Mouse (Mus musculus) heart, adult 11 months (tissue): Measurements from ENCODE around the gene Pitpna.
"Not testable (repeated sequence)": the region's sequence is repeated elsewhere in the genome, so short reads cannot be mapped to it uniquely, and the experiment has no call there.

Experiments used
- DNase-seq: peaks from one replicate; pipeline ENCODE4 v3.0.0; 2022

The Pitpna gene

GRCm38 (mm10) chr11:75594431-75594830, 6.5 kb downstream of the Pitpna start:
- peak; percentile 95 for DNase-seq

DNA sequence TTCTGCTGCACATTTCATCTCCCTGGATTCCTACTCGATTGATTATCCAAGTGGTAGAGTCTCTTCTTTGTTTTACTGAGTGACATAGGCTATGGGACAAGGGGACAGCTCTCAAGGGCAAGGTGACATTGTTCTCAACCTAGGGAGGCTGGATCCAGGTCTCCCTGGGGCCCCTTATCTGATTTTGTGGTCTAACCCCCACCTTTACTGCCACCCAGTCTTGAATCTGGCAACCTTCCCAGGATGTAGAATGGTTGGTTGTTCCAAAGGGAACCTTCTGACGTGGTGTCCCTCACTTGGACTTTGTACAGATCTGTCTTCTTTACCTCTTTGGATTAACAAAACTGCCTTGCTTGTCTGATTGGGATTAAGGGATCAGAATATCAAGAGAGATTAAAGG, 7.5 kb downstream of the Pitpna start:
- DNase-seq = no peak

GRCm38 (mm10) chr11:75595816-75596215, 7.9 kb downstream of the Pitpna start:
- DNase-seq = peak; percentile 91

GRCm38 (mm10) chr11:75596726-75597255, 8.9 kb downstream of the Pitpna start:
- DNase-seq = peak; percentile 97

- DNase-seq = no peak
Observed at GRCm38 (mm10) chr11:75598004-75598403, 10.1 kb downstream of the Pitpna start.

DNA sequence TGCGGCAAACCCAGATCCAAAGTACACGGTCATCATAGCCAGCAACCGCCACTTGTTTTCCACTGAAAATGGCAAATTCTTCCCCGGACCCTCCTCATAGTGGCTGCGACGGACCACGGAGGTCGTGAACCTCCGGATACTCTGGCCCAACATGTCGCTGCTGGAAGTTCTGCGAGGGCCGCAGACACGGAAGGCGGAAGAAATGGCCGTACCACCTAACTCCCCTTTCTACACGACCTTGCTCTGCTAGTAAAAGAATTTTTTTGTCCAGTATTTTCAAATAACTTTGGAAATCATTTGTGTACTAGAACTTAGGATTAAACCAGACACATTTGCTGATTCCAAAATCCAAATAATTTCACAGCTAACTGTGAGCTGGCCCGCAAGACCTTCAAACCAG, 11.9 kb downstream of the Pitpna start:
- not testable (repeated sequence) for DNase-seq

GRCm38 (mm10) chr11:75604826-75605225, 16.9 kb downstream of the Pitpna start:
- no peak for DNase-seq

DNA sequence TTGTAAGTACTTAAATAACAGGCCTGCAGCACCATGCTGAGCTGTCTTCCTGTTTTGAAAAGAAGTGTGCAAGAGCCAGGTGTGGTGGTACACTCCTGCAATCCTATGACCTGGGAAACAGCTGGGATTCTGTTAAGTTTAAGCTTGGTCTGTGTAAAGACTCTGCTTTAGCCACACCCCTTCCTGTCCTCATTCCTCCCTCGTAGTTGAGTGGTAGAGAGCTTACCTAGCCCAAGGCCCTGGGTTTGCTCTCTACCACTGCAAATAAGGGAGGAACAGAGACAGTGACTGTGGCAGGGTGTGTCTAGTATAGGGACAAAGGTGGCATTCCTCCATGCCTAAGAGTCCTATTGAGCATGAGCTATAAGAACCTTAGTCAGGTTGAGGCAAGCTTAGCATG, 17.4 kb downstream of the Pitpna start:
- no peak for DNase-seq

DNA sequence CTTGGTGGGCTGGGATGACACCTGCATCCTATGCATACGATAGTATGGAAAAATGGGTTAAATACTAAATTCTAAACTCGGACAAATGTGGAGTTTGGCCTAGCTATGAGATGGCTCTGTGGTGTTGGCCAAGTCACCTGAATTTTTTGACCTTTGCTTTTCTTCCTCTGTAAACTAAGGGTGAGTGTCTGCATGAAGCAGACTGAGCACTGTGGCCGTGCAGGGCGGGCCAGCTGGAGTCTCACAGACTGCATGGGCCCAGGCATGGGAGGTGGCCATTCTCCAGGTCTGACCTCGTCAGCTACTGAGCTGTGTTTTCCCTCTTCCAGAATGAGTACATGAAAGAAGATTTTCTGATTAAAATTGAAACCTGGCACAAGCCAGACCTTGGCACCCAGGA, 20.9 kb downstream of the Pitpna start:
- no peak for DNase-seq

DNA sequence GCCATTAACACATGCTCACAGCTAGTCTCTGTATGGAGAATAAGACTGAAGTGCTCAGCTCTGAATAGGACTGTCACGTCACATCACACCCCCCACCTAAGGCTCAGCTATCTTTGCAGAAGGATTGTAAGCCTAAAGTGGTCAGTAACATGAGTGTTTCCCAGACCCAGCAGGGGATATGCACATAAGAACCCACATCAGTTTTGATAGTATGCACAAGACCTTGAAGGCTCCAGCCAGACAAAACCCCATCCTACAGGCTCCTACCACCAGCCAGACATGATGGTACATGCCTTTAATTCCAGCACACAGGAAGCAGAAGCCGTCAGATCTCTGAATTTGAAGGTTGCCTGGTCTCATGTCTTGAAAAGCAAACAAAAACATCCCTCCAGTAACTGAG, 22.1 kb downstream of the Pitpna start:
- DNase-seq = no peak

- no peak for DNase-seq
Observed at GRCm38 (mm10) chr11:75614769-75615168, 26.9 kb downstream of the Pitpna start.

DNA sequence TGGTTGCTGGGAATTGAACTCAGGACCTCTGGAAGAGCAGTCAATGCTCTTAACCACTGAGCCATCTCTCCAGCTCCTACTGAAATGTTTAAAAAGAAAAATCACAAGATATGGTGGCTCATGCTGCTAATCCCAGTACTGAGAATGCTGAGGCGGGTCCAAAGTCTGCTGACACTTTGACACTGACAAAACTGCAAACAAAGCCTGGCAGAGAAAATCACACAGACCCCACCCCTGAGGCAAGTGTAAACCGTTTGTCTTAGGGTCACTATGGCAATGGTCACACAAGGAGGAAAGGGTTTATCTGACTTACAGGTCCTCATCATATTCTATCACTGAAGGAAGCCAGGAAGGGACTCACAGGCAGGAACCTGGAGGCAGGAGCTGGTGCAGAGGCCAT, 27.7 kb downstream of the Pitpna start:
- DNase-seq = no peak

- no peak for DNase-seq
Observed at GRCm38 (mm10) chr11:75619133-75619532, 31.2 kb downstream of the Pitpna start.

DNA sequence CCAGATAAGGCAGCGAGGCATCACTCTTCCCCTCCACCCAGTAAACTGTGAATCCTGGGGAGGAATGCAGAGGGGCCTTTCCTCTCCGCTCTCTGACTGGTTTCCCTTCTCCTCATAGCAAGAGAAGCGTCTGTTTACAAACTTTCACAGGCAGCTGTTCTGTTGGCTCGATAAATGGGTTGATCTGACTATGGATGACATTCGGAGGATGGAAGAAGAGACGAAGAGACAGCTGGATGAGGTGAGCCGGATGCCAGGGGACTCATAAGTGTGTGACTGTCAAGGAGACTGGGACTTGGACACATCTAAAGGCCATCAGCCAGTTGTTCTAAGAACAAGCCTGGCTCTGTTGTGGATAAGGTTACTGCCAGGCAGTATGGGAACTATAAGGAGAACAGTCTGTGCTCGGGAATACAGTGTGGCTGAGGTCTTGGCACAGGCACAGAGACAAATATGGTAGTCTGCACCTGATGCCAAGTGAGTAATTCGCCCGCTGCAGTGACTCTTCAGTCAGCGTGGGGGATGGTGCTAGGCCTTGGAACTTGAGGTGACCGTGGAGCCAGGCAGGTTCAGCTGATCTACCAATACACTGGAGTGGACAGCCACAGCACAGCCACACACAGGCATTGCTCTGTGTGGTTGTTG, 32.4 kb downstream of the Pitpna start:
- DNase-seq = peak; percentile 97

GRCm38 (mm10) chr11:75621426-75621825, 33.5 kb downstream of the Pitpna start:
- DNase-seq = no peak

DNA sequence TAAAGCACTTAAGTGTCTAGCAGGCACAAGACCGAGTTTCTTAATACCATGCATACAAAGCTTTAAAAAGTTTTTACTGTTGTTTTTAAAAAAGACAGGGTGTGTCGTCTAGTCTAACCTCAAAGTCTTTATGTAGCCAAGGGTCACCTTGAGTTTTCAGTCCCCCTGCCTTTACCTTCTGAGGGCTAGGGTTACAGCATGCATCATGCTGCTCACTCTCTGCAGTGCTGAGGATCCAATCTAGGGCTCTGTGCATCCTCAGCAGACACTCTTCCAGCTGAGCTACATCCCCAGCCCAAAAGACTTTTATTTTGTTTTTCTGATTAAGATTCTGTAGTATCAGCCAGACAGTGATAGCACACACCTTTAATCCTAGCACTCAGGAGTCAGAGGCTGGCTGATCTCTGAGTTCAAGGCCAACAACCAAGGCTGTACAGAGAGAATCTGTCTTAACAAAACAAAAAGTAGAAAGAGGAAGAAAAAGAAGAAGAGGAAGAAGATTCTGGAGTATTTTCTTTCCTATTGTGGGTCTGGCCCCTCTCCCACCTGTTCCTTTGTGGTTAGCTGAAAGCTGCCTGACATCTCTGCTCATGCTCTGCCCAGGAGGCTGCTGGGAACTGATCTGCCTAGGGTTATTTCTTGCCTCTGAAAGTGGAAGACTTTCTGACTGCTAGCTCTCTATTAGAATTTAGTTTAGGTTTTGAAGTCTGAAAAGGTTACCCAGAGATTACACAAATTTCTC, 34.9 kb downstream of the Pitpna start:
- DNase-seq = no peak

GRCm38 (mm10) chr11:75624102-75624554, 36.2 kb downstream of the Pitpna start:
- peak; percentile 96 for DNase-seq

DNA sequence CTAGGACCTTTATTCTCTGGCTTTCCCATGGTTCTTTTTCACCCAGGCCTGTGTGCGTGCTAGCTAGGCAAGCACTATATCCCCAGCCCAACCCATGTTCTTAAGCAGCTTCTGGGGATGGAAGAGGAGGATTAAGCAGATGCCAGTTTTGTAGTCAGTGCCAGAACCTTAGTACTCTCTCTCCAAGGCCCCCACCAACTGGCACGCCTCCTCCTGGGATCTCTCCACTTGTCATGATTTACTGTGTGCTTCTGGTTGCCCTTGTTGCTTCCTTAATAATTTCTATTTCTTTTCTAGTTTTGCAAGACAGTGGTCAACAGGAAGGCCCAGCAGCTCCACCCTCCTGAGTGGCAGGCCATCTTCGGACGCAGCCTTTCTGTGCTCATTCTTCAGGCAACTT, 37.9 kb downstream of the Pitpna start:
- DNase-seq = peak; percentile 94

DNA sequence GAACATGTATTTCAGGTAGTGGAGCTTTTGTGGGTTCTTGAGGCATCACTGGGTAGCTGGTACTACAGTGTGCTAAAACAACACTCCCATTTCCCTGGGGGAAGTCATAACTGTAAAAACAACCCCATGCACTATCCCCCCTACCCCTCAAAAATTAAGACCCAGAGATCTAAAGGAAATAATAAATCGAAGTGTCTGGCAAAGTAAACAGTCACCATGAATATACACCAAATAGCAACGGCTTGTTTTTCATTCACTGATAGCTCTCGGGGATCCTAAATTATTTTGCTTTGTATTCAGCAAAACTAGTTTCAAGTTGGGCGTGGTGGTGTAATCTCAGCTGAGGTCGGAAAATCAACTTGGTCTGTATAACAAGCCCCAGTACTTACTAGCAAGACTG, 42.2 kb downstream of the Pitpna start:
- no peak for DNase-seq

DNA sequence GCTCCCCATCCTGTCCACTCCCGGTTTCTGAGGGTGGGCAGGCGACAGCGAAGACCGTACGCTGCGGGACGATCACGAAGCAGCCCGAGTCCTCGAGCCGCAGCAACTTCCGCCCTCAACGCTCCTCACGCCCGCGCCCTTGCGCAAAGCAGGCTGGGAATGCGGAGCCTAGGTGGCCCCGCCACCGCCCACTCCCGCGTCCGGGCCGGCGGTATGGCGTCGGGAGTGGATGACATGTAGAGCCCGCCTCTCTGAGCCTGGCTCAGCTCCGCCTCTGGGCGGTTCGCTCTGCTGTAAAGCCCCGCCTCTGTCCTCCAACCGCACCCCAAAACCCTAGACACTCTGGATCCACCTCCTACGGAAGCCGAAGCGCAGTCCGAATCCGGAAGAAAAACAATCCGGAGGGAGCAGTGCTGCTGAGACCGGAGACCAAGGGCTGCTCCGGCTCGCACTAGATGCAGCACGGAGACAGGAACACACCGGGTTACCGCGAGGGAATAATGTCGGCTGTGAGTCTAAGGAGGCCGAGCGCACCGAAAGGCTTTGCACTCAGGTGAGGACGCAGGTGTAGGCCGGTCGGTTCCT, 42.8 kb downstream of the Pitpna start, which contains the start of gene Inpp5k:
TSS of gene Inpp5k (plus strand) at position 344 of the 585 bp plus-strand sequence.
- peak; percentile 100 for DNase-seq

DNA sequence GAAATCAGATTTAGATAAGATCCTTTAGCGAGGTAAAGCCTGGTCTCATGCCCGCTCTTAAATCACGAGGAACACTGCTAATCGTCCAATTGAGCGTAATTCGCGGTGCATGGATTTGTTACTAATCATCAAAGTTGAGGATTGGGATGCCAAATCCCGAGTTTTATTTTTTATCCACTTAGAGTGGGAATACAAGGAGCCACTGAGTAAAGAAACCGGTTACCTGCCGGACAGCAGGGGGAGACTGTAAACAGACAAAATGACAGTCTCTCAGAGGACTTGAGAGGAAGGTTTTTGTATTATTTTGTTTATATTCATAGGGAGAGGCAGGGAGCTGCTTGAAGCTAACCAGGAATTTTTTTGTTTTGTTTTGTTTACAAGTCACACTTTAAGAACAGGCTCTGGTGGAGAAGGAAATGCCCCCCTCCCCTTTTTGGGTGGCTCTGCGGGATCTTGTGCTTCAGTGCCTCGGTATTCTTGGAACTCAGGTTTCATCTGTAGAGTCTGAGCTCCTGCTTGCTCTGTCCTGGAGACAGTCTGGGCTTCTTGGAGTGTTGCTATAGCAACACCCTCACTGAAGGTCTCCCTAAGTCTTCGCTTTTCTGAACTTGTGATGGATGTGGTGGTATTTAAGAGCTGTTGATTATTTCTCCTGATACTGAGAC, 43.8 kb downstream of the Pitpna start:
- peak; percentile 92 for DNase-seq

- peak; percentile 91 for DNase-seq
Observed at GRCm38 (mm10) chr11:75632921-75633320, 45.0 kb downstream of the Pitpna start.

DNA sequence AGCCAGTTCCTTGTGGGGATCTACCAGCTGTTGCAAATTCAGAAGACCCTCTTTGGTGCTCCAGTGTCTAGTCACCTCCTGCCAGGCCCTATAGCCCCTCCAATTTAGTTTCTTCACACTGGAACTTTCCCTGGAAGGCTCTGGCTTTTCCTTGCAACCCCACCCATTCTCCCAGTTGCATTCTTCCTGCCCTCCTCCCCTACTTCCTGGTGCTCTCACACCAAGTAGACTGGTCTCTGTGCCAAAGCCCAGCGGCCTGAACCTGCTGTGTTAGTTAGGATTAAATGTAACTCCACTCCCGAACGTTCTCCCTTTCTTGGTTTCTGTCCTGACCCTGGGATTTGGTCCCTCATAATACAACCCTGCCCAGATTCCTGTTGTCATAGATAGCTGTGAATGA, 46.9 kb downstream of the Pitpna start:
- DNase-seq = peak; percentile 94
